Mouse (Mus musculus): ENCODE data around the gene Mgp. TPM values are rescaled to one million over a fixed set of nuclear protein-coding genes. Genes with fewer than 3 reads are reported as not detected.
"Not testable (repeated sequence)": the region's sequence is repeated elsewhere in the genome, so short reads cannot be mapped to it uniquely, and the experiment has no call there.

The Mgp gene
- polyA plus RNA-seq, 1 experiment from 2014 or later = 6.3 TPM

GRCm38 (mm10) chr6:136898222-136898621 lies 22.6 kb upstream of the Mgp start:
- H3K4me1 ChIP-seq (replicated peaks) = 0 out of 2 replicates have a peak, but pooled peaks cover 3% of the 10 kb centered on the region

DNA sequence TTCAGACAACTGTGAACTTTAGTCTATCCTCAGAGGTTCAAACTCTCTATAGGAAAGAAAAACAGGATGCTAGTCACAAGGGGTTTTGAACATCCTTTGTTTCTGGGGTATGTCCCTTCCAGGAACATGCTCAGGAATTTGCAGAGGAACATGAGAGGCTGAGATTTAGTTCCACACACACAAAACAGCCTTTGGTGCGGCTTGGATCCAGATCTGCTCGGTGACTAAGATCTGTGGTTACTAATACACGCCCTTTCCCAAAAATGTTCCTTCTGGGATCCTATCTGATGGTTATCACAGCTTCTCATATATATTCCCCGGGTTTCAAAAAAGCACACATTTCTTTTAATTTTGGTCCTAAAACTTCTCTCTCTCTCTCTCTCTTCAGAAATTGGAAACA lies 22.2 kb upstream of the Mgp start:
- Histone ChIP-seq H3K9me3 (replicated peaks) (no peaks in the 10 kb centered on the region), H3K27me3 (no peaks in the 10 kb centered on the region), H3K27ac (replicated peaks) (no peak overlapping the region), H3K36me3 (replicated peaks) (no peaks in the 10 kb centered on the region), H3K9ac (no peak overlapping the region), H3K4me1 (replicated peaks) (0 out of 2 replicates have a peak, but pooled peaks cover 3% of the 10 kb centered on the region), H3K4me3 (replicated peaks) (no peak overlapping the region), H3K4me2 (no peak overlapping the region)
- no peak for ATAC-seq (ENCODE audit: insufficient read depth)
- 60% methylated on average over 4 of the region's 4 CpGs for WGBS (ENCODE audit: insufficient replicate concordance)

More at GRCm38 (mm10) chr6:136898222-136898621, 22.6 kb upstream of the Mgp start:
- Histone ChIP-seq H3K27me3 (no peaks in the 10 kb centered on the region), H3K9me3 (replicated peaks) (no peaks in the 10 kb centered on the region), H3K36me3 (replicated peaks) (no peaks in the 10 kb centered on the region), H3K27ac (replicated peaks) (no peak overlapping the region), H3K4me2 (no peak overlapping the region), H3K4me3 (replicated peaks) (no peak overlapping the region), H3K9ac (no peak overlapping the region)
- no peak for ATAC-seq (ENCODE audit: insufficient read depth)
- WGBS (ENCODE audit: insufficient replicate concordance) = 28% methylated on average over 4 of the region's 4 CpGs

DNA sequence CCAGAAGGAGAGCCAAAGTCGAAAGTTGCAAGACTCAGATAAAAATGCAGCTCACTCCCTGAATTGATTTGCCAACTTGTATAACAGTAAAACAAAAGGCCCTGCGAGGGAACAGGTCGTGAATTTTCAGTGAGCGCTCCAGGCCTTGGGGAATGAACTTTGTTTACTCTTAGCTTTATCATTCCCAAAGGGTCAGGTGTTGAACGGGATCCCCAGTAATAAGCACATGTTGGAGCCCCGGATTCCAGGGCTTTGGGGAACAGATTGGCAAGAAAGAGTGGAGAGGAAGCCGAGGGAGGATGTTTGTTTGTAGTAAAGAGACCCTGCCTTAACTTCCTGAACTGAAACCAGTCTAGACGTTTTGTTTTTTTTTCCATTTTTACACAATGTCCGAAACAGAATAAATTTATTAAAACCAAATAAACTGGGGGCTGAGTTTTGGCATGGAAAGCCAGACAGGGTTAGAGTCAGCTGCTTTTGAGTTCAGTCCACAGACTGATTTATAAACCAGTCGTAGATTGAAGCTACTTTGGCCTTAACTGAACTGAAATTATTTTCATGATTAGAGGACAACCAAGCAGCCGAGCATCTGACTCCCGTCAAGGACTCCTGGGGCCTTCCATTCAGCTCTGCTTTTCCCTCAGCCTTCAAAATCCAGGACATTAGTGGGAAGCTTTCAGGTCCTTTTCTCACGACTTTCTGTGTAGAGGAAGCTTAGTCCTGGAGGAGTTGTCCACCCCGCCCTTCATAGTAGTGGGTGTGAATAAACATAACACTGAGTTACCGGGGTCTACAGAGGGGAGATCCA lies 19.1 kb upstream of the Mgp start:
- H3K36me3 ChIP-seq (replicated peaks) = no peaks in the 10 kb centered on the region
- no peak overlapping the region for H3K4me2 ChIP-seq
- H3K27ac ChIP-seq (replicated peaks) = no peak overlapping the region
- H3K9me3 ChIP-seq (replicated peaks) = no peaks in the 10 kb centered on the region
- 40% methylated on average over 15 of the region's 15 CpGs for WGBS (ENCODE audit: insufficient replicate concordance)
- no peak for ATAC-seq (ENCODE audit: insufficient read depth)
- peaks cover 8% of the 10 kb centered on the region; the same call in 1 of the 2 replicates for H3K4me1 ChIP-seq (replicated peaks)
- H3K27me3 ChIP-seq = no peaks in the 10 kb centered on the region
- H3K4me3 ChIP-seq (replicated peaks) = no peak overlapping the region
- H3K9ac ChIP-seq = no peak overlapping the region

GRCm38 (mm10) chr6:136892002-136892401 lies 16.4 kb upstream of the Mgp start:
- Histone ChIP-seq H3K9me3 (replicated peaks) (no peaks in the 10 kb centered on the region), H3K36me3 (replicated peaks) (no peaks in the 10 kb centered on the region), H3K27me3 (no peaks in the 10 kb centered on the region), H3K4me2 (no peak overlapping the region), H3K4me1 (replicated peaks) (peaks cover 8% of the 10 kb centered on the region; the same call in 1 of the 2 replicates), H3K9ac (no peak overlapping the region), H3K4me3 (replicated peaks) (no peak overlapping the region), H3K27ac (replicated peaks) (no peak overlapping the region)
- no peak; the same call in 1 of the 2 replicates for ATAC-seq (ENCODE audit: insufficient read depth)
- WGBS (ENCODE audit: insufficient replicate concordance) = 40% methylated on average over 2 of the region's 2 CpGs

GRCm38 (mm10) chr6:136889554-136889953 lies 13.9 kb upstream of the Mgp start:
- 73% methylated on average over 6 of the region's 6 CpGs for WGBS (ENCODE audit: insufficient replicate concordance)
- H3K27ac ChIP-seq (replicated peaks) = no peak overlapping the region
- H3K4me1 ChIP-seq (replicated peaks) = peaks cover 8% of the 10 kb centered on the region; the same call in 1 of the 2 replicates
- no peak overlapping the region for H3K9ac ChIP-seq
- H3K27me3 ChIP-seq = no peaks in the 10 kb centered on the region
- no peak overlapping the region for H3K4me2 ChIP-seq
- ATAC-seq (ENCODE audit: insufficient read depth) = no peak
- H3K36me3 ChIP-seq (replicated peaks) = no peaks in the 10 kb centered on the region
- no peaks in the 10 kb centered on the region for H3K9me3 ChIP-seq (replicated peaks)
- no peak overlapping the region for H3K4me3 ChIP-seq (replicated peaks)

DNA sequence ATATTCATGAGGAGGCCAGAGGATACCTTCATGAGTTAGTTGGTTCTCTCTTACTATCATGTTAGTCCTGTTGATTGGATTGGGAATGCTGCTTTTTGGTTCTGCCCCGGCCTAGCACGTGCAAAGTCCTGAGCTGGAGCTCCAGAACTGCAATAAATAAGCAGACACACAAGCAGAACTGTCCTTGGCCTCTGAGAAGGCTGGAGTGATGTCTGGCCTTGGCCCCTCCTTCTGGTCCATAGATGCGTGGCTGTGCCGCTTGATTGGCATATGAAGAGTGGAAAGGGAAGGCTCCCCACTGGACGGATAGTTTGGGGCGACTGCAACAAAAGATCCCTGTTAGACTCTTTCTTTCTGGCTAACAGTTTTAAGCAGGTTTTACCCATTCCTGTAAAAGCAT lies 13.4 kb upstream of the Mgp start:
- ATAC-seq (ENCODE audit: insufficient read depth) = no peak
- no peaks in the 10 kb centered on the region for H3K9me3 ChIP-seq (replicated peaks)
- no peak overlapping the region for H3K4me2 ChIP-seq
- H3K27me3 ChIP-seq = no peaks in the 10 kb centered on the region
- H3K36me3 ChIP-seq (replicated peaks) = no peaks in the 10 kb centered on the region
- no peak overlapping the region for H3K27ac ChIP-seq (replicated peaks)
- no peak overlapping the region for H3K9ac ChIP-seq
- no peak overlapping the region for H3K4me3 ChIP-seq (replicated peaks)
- WGBS (ENCODE audit: insufficient replicate concordance) = 73% methylated on average over 6 of the region's 6 CpGs
- H3K4me1 ChIP-seq (replicated peaks) = peaks cover 8% of the 10 kb centered on the region; the same call in 1 of the 2 replicates

- no peak overlapping the region for H3K9ac ChIP-seq
- WGBS (ENCODE audit: insufficient replicate concordance) = 61% methylated on average over 9 of the region's 9 CpGs
- peaks cover 8% of the 10 kb centered on the region; the same call in 1 of the 2 replicates for H3K4me1 ChIP-seq (replicated peaks)
- H3K27ac ChIP-seq (replicated peaks) = no peak overlapping the region
- no peaks in the 10 kb centered on the region for H3K27me3 ChIP-seq
- no peak overlapping the region for H3K4me2 ChIP-seq
- H3K4me3 ChIP-seq (replicated peaks) = no peak overlapping the region
- no peaks in the 10 kb centered on the region for H3K36me3 ChIP-seq (replicated peaks)
- no peak for ATAC-seq (ENCODE audit: insufficient read depth)
- no peaks in the 10 kb centered on the region for H3K9me3 ChIP-seq (replicated peaks)
Measured at GRCm38 (mm10) chr6:136887854-136888253, 12.2 kb upstream of the Mgp start.

- not testable (repeated sequence) for H3K27ac ChIP-seq (replicated peaks); ATAC-seq (ENCODE audit: insufficient read depth); H3K4me2 ChIP-seq; H3K9me3 ChIP-seq (replicated peaks); H3K4me3 ChIP-seq (replicated peaks); H3K36me3 ChIP-seq (replicated peaks); H3K4me1 ChIP-seq (replicated peaks); H3K9ac ChIP-seq; H3K27me3 ChIP-seq
- WGBS (ENCODE audit: insufficient replicate concordance) = 30% methylated on average over 1 of the region's 1 CpGs
Measured at GRCm38 (mm10) chr6:136884766-136885165, 9.1 kb upstream of the Mgp start.

GRCm38 (mm10) chr6:136883961-136884360 lies 8.3 kb upstream of the Mgp start:
- ATAC-seq (ENCODE audit: insufficient read depth) = no peak
- Histone ChIP-seq H3K9ac (no peak overlapping the region), H3K27ac (replicated peaks) (no peak overlapping the region), H3K36me3 (replicated peaks) (no peaks in the 10 kb centered on the region), H3K9me3 (replicated peaks) (no peaks in the 10 kb centered on the region), H3K4me1 (replicated peaks) (no peaks in the 10 kb centered on the region), H3K27me3 (no peaks in the 10 kb centered on the region), H3K4me2 (no peak overlapping the region), H3K4me3 (replicated peaks) (no peak overlapping the region)
- WGBS (ENCODE audit: insufficient replicate concordance) = 74% methylated on average over 6 of the region's 6 CpGs

- WGBS (ENCODE audit: insufficient replicate concordance) = 38% methylated on average over 3 of the region's 3 CpGs
- H3K4me3 ChIP-seq (replicated peaks) = no peak overlapping the region
- no peak overlapping the region for H3K27ac ChIP-seq (replicated peaks)
- no peaks in the 10 kb centered on the region for H3K36me3 ChIP-seq (replicated peaks)
- ATAC-seq (ENCODE audit: insufficient read depth) = no peak
- no peaks in the 10 kb centered on the region for H3K4me1 ChIP-seq (replicated peaks)
- no peak overlapping the region for H3K4me2 ChIP-seq
- H3K9ac ChIP-seq = no peak overlapping the region
- no peaks in the 10 kb centered on the region for H3K27me3 ChIP-seq
- no peaks in the 10 kb centered on the region for H3K9me3 ChIP-seq (replicated peaks)
Measured at GRCm38 (mm10) chr6:136883431-136883915, 7.8 kb upstream of the Mgp start.

DNA sequence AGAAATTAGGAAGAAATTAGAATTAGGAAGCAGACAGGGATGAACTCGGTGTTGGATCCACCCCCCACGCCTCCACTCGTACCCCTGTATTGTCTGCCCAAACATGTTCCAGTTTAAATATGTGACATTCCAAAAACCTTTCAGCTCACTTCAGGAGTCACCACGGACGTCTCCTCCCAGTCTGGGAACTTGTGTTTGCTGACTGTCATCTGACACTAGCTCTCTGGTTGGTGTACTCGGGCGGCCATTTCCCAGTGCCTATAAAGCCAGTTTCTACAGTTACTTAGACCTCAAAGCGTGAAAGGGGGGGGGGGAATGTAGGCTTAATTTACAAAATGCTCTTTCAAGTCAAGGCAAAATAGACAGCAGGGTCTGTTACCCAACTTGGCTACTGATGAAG lies 6.1 kb upstream of the Mgp start:
- no peak overlapping the region for H3K9ac ChIP-seq
- no peak overlapping the region for H3K27ac ChIP-seq (replicated peaks)
- no peaks in the 10 kb centered on the region for H3K36me3 ChIP-seq (replicated peaks)
- 60% methylated on average over 8 of the region's 8 CpGs for WGBS (ENCODE audit: insufficient replicate concordance)
- H3K4me2 ChIP-seq = no peak overlapping the region
- H3K4me3 ChIP-seq (replicated peaks) = no peak overlapping the region
- H3K4me1 ChIP-seq (replicated peaks) = no peaks in the 10 kb centered on the region
- no peak for ATAC-seq (ENCODE audit: insufficient read depth)
- H3K9me3 ChIP-seq (replicated peaks) = no peaks in the 10 kb centered on the region
- no peaks in the 10 kb centered on the region for H3K27me3 ChIP-seq

Measured in liver, embryonic 15.5 days (tissue).